ENCODE assay signal across 21 mouse cellular contexts in the genomic region with DNA sequence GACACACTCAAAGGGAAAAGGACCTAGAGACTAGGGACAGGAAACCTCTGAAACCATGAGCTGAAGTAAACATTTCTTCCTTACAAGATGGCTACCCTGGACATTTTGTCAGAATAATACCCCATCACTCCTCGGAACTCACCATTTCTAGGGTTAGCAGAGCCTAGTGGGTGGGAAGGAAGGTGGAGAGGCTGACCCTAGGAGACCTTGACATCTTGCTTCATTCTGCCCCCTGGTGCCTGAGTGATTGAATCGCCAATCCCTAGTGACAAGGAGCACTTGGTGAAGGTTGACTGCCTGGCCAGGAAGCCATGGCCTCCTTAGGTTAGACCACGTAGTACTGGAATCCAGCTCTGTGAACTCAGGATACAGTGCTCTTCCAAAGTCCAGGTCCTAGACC.
A peak's percentile ranks its signal among the peaks of the same experiment; 100 is the strongest.
DNase-seq lines count a peak whose midpoint lies in the region; ATAC-seq lines count a peak whose summit lies in the region.
"Had no signal": no experiment of that assay in that cellular context is flagged by ENCODE, and none has a peak within 500 bp of the region (broad histone marks: within the 10 kb centered on the region; RNA-seq: fewer than 3 reads in every experiment).

No protein-coding gene starts in this region.

- H3K9ac ChIP-seq in hindbrain, embryonic 13.5 days, result no peak overlapping the region
- H3K9ac ChIP-seq in hindbrain, embryonic 11.5 days (ENCODE audit: low read depth, low read length), result no peak overlapping the region
- H3K9ac ChIP-seq in neural tube, embryonic 13.5 days, result no peak overlapping the region
- H3K9ac ChIP-seq: heart, embryonic 15.5 days; limb, embryonic 15.5 days; liver, embryonic 15.5 days; stomach, embryonic 15.5 days had no signal

- DNase-seq in hindbrain, embryonic 11.5 days (ENCODE audit: low spot score), result no peak
- DNase-seq in neural tube, embryonic 10.5 days (ENCODE audit: extremely low spot score, low spot score), result no peak
- DNase-seq in ZHBTc4 (ENCODE audit: low read depth, low spot score), result peak; percentile 75
- DNase-seq in frontal cortex, adult 2 months (ENCODE audit: extremely low spot score in 1 of 2, low spot score in 1 of 2), result no peak
- DNase-seq in natural killer cell, adult 2 months (ENCODE audit: low spot score in 2 of 2), result no peak
- no peak for DNase-seq in spleen, postnatal 14 days (ENCODE audit: low spot score in 2 of 2)
- DNase-seq: gastrocnemius, postnatal 10 days; heart, adult 18-20 months; heart, postnatal 4 days; kidney, adult 11 months; right cerebral cortex, postnatal 14 days; thymus, adult 18-20 months had no signal

- no peak overlapping the region for H3K4me2 ChIP-seq in hindbrain, embryonic 13.5 days
- no peak overlapping the region for H3K4me2 ChIP-seq in hindbrain, embryonic 11.5 days (replicated peaks; ENCODE audit: low read depth, low read length)
- no peak overlapping the region for H3K4me2 ChIP-seq in neural tube, embryonic 13.5 days
- H3K4me2 ChIP-seq: heart, embryonic 15.5 days; limb, embryonic 15.5 days; liver, embryonic 15.5 days; stomach, embryonic 15.5 days had no signal

- H3K4me1 ChIP-seq in hindbrain, embryonic 13.5 days (replicated peaks), result peaks cover 38% of the 10 kb centered on the region
- no peaks in the 10 kb centered on the region for H3K4me1 ChIP-seq in hindbrain, embryonic 11.5 days (replicated peaks; ENCODE audit: control insufficient read depth, insufficient read depth, low read length)
- H3K4me1 ChIP-seq in neural tube, embryonic 13.5 days (replicated peaks), result peaks cover 24% of the 10 kb centered on the region
- H3K4me1 ChIP-seq: heart, embryonic 15.5 days; liver, embryonic 15.5 days; stomach, embryonic 15.5 days had no signal

- H3K36me3 ChIP-seq in hindbrain, embryonic 13.5 days, result no peaks in the 10 kb centered on the region
- no peaks in the 10 kb centered on the region for H3K36me3 ChIP-seq in hindbrain, embryonic 11.5 days (ENCODE audit: control insufficient read depth, insufficient read depth, low read length)
- no peaks in the 10 kb centered on the region for H3K36me3 ChIP-seq in neural tube, embryonic 13.5 days
- H3K36me3 ChIP-seq: heart, embryonic 15.5 days; limb, embryonic 15.5 days; liver, embryonic 15.5 days; stomach, embryonic 15.5 days had no signal

- WGBS in hindbrain, embryonic 13.5 days, result 63% methylated on average over 3 of the region's 3 CpGs
- 71% methylated on average over 3 of the region's 3 CpGs for WGBS in hindbrain, embryonic 11.5 days
- 73% methylated on average over 3 of the region's 3 CpGs for WGBS in neural tube, embryonic 13.5 days

- ATAC-seq in hindbrain, embryonic 13.5 days (ENCODE audit: low FRiP score), result no peak
- ATAC-seq in hindbrain, embryonic 11.5 days (ENCODE audit: low FRiP score), result no peak
- no peak for ATAC-seq in neural tube, embryonic 13.5 days (ENCODE audit: low read depth)
- ATAC-seq: lung, postnatal 0 days had no signal

- H3K4me3 ChIP-seq in hindbrain, embryonic 13.5 days, result no peak overlapping the region
- no peak overlapping the region for H3K4me3 ChIP-seq in hindbrain, embryonic 11.5 days (ENCODE audit: low read depth, low read length)
- no peak overlapping the region for H3K4me3 ChIP-seq in neural tube, embryonic 13.5 days
- H3K4me3 ChIP-seq: heart, embryonic 15.5 days; limb, embryonic 15.5 days; liver, embryonic 15.5 days; stomach, embryonic 15.5 days had no signal

- H3K9me3 ChIP-seq in hindbrain, embryonic 13.5 days, result no peaks in the 10 kb centered on the region
- no peaks in the 10 kb centered on the region for H3K9me3 ChIP-seq in hindbrain, embryonic 11.5 days (ENCODE audit: control insufficient read depth, low read length)
- no peaks in the 10 kb centered on the region for H3K9me3 ChIP-seq in neural tube, embryonic 13.5 days
- H3K9me3 ChIP-seq: heart, embryonic 15.5 days; limb, embryonic 15.5 days; liver, embryonic 15.5 days; stomach, embryonic 15.5 days had no signal

- 0 out of 2 replicates have a peak, but pooled peaks cover 8% of the 10 kb centered on the region for H3K27me3 ChIP-seq in hindbrain, embryonic 13.5 days
- H3K27me3 ChIP-seq in hindbrain, embryonic 11.5 days (ENCODE audit: control insufficient read depth, insufficient read depth, low read length), result no peaks in the 10 kb centered on the region
- H3K27me3 ChIP-seq in neural tube, embryonic 13.5 days, result no peaks in the 10 kb centered on the region; the same call in 1 of the 2 replicates
- H3K27me3 ChIP-seq: CH12.LX; heart, embryonic 15.5 days; limb, embryonic 15.5 days; liver, embryonic 15.5 days; stomach, embryonic 15.5 days had no signal

- H3K27ac ChIP-seq in hindbrain, embryonic 13.5 days, result peak overlapping the region; percentile 56
- H3K27ac ChIP-seq in hindbrain, embryonic 11.5 days (ENCODE audit: low read depth, low read length), result no peak overlapping the region
- H3K27ac ChIP-seq in neural tube, embryonic 13.5 days (replicated peaks), result peak overlapping the region; percentile 20
- H3K27ac ChIP-seq: heart, embryonic 15.5 days; kidney, postnatal 0 days; limb, embryonic 15.5 days; liver, embryonic 15.5 days; stomach, embryonic 15.5 days had no signal
